Mouse (Mus musculus) brain, adult 2 months (tissue): Measurements from ENCODE around the gene Stxbp5l.
"Not testable (repeated sequence)": the region's sequence is repeated elsewhere in the genome, so short reads cannot be mapped to it uniquely, and the experiment has no call there.

Experiments
- DNase-seq: peaks from one replicate; pipeline ENCODE4 v3.0.0; 2011; ENCODE audit warnings: low read depth, low spot score

Stxbp5l gene

GRCm38 (mm10) chr16:37384821-37385344 is at the start of gene Stxbp5l:
Gene Stxbp5l (minus strand): TSS chr16:37384962.
- DNase-seq, result peak; percentile 99

GRCm38 (mm10) chr16:37433418-37434204 is 48.8 kb upstream of the Stxbp5l start:
- DNase-seq, result peak; percentile 95

- peak; percentile 67 for DNase-seq
Observed at GRCm38 (mm10) chr16:37425434-37425833, 40.7 kb upstream of the Stxbp5l start.

- peak; percentile 63 for DNase-seq
Observed at GRCm38 (mm10) chr16:37422874-37423273, 38.1 kb upstream of the Stxbp5l start.

GRCm38 (mm10) chr16:37421851-37422250 is 37.1 kb upstream of the Stxbp5l start:
- peak; percentile 72 for DNase-seq

- DNase-seq, result no peak
Observed at GRCm38 (mm10) chr16:37420512-37420911, 35.8 kb upstream of the Stxbp5l start.

GRCm38 (mm10) chr16:37405536-37405935 is 20.8 kb upstream of the Stxbp5l start:
- peak; percentile 59 for DNase-seq

GRCm38 (mm10) chr16:37404922-37405321 is 20.2 kb upstream of the Stxbp5l start:
- DNase-seq, result no peak

- DNase-seq, result no peak
Observed at GRCm38 (mm10) chr16:37389964-37390363, 5.2 kb upstream of the Stxbp5l start.

- no peak for DNase-seq
Observed at GRCm38 (mm10) chr16:37389201-37389905, 4.6 kb upstream of the Stxbp5l start.

GRCm38 (mm10) chr16:37384369-37384768 is 393 bp downstream of the Stxbp5l start:
- DNase-seq, result peak; percentile 83

GRCm38 (mm10) chr16:37383426-37383825 is 1.3 kb downstream of the Stxbp5l start:
- DNase-seq, result peak; percentile 35

- DNase-seq, result peak; percentile 76
Observed at GRCm38 (mm10) chr16:37372716-37373115, 12.0 kb downstream of the Stxbp5l start.

- peak; percentile 68 for DNase-seq
Observed at GRCm38 (mm10) chr16:37367426-37367825, 17.3 kb downstream of the Stxbp5l start.

GRCm38 (mm10) chr16:37363958-37364357 is 20.8 kb downstream of the Stxbp5l start:
- DNase-seq, result peak; percentile 66

GRCm38 (mm10) chr16:37355621-37356020 is 29.1 kb downstream of the Stxbp5l start:
- DNase-seq, result peak; percentile 85

- DNase-seq, result peak; percentile 74
Observed at GRCm38 (mm10) chr16:37347092-37347491, 37.7 kb downstream of the Stxbp5l start.

- no peak for DNase-seq
Observed at GRCm38 (mm10) chr16:37344960-37345359, 39.8 kb downstream of the Stxbp5l start.

GRCm38 (mm10) chr16:37341446-37341845 is 43.3 kb downstream of the Stxbp5l start:
- DNase-seq, result not testable (repeated sequence)

GRCm38 (mm10) chr16:37338177-37338576 is 46.6 kb downstream of the Stxbp5l start:
- DNase-seq, result peak; percentile 87

GRCm38 (mm10) chr16:37337529-37337928 is 47.2 kb downstream of the Stxbp5l start:
- peak; percentile 81 for DNase-seq

- DNase-seq, result peak; percentile 87
Observed at GRCm38 (mm10) chr16:37304441-37304840, 80.3 kb downstream of the Stxbp5l start.
